Mouse (Mus musculus) limb, embryonic 10.5 days (tissue): ENCODE data around the gene Gapdh. TPM values are rescaled to one million over a fixed set of nuclear protein-coding genes. Genes with fewer than 3 reads are reported as not detected.

ENCODE experiments used
- DNase-seq: peaks from one replicate; pipeline ENCODE4 v3.0.0-alpha.2; 2017; ENCODE audit warnings: low spot score
- H3K27ac ChIP-seq: fragments of 300-500 bp; sonication (generic); 2 replicates; pipeline ENCODE4 v1.5.1; 2016; ENCODE audit warnings: mild to moderate bottlenecking
- H3K27me3 ChIP-seq: fragments of 300-500 bp; sonication (generic); 2 replicates; pipeline ENCODE4 v1.6.1; 2016; ENCODE audit warnings: low read depth, mild to moderate bottlenecking; ENCODE audit not compliant: poor library complexity, severe bottlenecking
- H3K36me3 ChIP-seq: fragments of 300-500 bp; sonication (generic); 2 replicates; pipeline ENCODE4 v1.6.1; 2016; ENCODE audit warnings: mild to moderate bottlenecking, moderate library complexity
- H3K4me1 ChIP-seq: fragments of 300-500 bp; sonication (generic); 2 replicates; pipeline ENCODE4 v1.6.1; 2016
- H3K4me3 ChIP-seq: fragments of 300-500 bp; sonication (generic); 2 replicates; pipeline ENCODE4 v1.5.1; 2016; ENCODE audit warnings: mild to moderate bottlenecking, moderate library complexity
- H3K9me3 ChIP-seq: fragments of 300-500 bp; sonication (generic); replicated peaks from 2 replicates; pipeline ENCODE4 v1.6.1; 2016; ENCODE audit warnings: mild to moderate bottlenecking
- WGBS: fragments of 180-500 bp; shearing (Covaris S2); methylation state at CpG from one replicate; pipeline ENCODE4 v1.1.7; 2016; 5-methylcytosine and 5-hydroxymethylcytosine counted together
- polyA plus RNA-seq: library from polyadenylated mRNA; unstranded; fragments of >200 nt; fragmentation: Nextera tagmentation; extraction: Ambion mirVana; gene quantifications from 2 replicates; pipeline ENCODE4 v1.2.1, GENCODE M21; 2016

Gapdh gene
- polyA plus RNA-seq, 1 experiment from 2014 or later, result 2,585 TPM

DNA sequence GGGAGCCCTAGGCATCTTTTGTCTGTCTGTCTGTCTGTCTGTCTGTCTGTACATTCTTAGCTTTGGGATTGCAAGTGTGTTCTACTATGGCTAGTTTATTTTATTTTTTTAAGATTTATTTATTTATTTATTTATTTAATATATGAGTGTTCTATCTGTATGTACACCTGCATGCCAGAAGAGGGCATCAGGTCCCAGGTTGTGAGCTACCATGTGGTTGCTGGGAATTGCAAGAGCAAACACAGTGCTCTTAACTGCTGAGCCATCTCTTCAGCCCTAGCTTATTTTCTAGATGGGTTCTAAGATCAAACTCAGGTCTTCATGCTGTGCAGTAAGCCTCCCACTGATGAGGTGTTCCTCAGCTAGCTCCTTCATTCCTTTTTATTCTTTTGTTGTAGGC is 11.7 kb downstream of the Gapdh start:
- no peaks in the 10 kb centered on the region for H3K27me3 ChIP-seq
- 0 out of 2 replicates have a peak, but pooled peaks cover under 1% of the 10 kb centered on the region for H3K4me1 ChIP-seq
- peaks cover 89% of the 10 kb centered on the region for H3K36me3 ChIP-seq
- no peak overlapping the region for H3K4me3 ChIP-seq
- no peak for DNase-seq
- H3K27ac ChIP-seq, result no peak overlapping the region
- H3K9me3 ChIP-seq, result no peaks in the 10 kb centered on the region

DNA sequence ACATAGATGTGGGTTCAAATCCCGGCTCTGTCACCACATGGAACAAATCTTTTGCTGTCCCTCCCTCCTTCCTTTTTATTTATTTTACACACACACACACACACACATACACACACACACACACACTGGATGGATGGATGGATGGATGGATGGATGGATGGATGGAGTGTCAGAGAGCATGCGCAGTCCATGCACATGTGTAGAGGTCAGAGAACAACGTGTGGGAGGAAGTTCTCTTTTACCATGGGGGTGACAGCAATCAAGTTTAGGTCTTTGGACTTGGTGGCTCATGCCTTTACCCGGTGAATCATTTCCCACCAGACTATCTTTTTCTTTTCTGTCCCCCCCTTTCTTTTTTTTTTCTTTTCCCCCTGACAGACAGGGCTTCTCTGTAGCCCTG is 12.6 kb downstream of the Gapdh start:
- Histone ChIP-seq H3K9me3 (no peaks in the 10 kb centered on the region), H3K27ac (no peak overlapping the region), H3K4me1 (peaks cover 9% of the 10 kb centered on the region), H3K4me3 (no peak overlapping the region), H3K36me3 (peaks cover 89% of the 10 kb centered on the region), H3K27me3 (no peaks in the 10 kb centered on the region)
- 93% methylated on average over 4 of the region's 4 CpGs for WGBS
- no peak for DNase-seq

DNA sequence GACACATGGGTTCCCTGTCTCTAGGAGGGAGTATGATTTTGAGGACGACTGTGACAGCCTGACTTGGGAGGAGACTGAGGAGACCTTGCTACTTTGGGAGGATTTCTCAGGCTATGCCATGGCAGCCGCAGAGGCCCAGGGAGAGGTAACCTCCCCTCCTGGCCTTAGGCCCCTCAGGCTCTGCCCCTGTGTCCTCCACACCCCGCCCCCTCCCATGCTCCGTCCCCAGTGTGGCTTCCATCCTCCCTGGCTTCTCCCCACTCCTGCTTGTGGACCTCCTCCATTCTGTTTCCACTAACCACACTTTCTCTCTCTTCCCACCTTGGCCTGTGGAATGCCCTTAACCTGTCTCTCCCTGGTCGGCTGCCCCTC is 13.3 kb downstream of the Gapdh start:
- Histone ChIP-seq H3K36me3 (peaks cover 91% of the 10 kb centered on the region), H3K4me1 (peaks cover 16% of the 10 kb centered on the region), H3K4me3 (no peak overlapping the region), H3K9me3 (no peaks in the 10 kb centered on the region), H3K27me3 (no peaks in the 10 kb centered on the region), H3K27ac (no peak overlapping the region)
- WGBS, result 89% methylated on average over 5 of the region's 5 CpGs
- no peak for DNase-seq

DNA sequence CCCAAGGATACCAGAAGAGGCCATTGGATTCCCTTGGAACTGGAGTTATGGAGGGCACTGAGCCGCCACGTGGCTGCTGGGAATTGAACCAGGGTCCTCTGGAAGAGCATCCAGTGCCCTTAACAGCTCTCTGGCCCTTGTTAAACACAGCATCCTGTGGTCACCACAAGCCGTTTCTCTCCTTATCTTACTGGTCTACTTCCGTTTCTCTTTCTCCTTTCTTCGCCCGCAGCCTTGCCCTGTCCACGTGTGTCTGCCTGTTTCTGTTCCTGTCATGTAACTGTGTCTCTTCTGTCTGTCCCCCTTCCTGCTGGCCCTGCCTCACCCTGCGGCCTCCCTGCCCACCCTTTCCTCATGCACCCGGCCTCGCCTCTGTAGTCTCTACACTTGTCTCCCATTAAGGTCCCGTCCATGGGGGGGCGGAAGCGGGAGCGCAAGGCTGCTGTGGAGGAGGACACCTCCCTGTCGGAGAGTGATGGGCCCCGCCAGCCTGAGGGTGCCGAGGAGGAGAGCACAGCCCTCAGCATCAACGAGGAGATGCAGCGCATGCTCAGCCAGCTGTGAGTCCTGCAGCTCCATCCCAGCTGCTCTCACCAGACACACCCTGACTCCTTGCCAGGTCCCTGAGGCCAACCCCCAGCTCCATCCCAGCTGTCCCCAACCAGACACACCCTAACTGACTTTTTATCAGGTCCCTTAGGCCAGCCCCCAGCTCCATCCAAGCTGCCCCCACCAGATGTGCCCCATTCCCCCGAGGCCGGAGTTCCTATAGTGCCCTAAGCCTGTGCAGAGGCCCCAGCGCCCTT is 13.9 kb downstream of the Gapdh start:
- H3K36me3 ChIP-seq, result peaks cover 89% of the 10 kb centered on the region
- H3K4me1 ChIP-seq, result peaks cover 22% of the 10 kb centered on the region
- DNase-seq, result no peak
- no peak overlapping the region for H3K4me3 ChIP-seq
- no peaks in the 10 kb centered on the region for H3K27me3 ChIP-seq
- no peak overlapping the region for H3K27ac ChIP-seq
- H3K9me3 ChIP-seq, result no peaks in the 10 kb centered on the region
- WGBS, result 88% methylated on average over 22 of the region's 22 CpGs

DNA sequence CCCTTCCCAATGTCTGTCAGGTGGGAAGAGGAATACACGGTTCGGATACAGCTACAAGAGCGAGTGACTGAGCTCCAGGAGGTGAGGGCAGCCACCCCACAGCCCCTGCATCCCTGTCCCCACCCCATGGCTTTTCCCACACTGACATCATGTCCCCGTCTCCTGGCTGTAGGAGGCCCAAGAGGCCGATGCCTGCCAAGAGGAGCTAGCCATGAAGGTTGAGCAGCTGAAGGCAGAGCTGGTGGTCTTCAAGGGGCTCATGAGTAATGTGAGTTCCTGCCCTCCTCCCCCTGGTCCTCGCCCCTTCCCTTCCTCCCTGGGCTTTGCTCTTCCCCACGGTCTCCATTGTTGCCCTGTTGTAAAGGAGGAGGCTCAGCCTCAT is 16.7 kb downstream of the Gapdh start:
- Histone ChIP-seq H3K27ac (peak overlapping the region; percentile 64), H3K4me3 (no peak overlapping the region), H3K27me3 (no peaks in the 10 kb centered on the region), H3K36me3 (peaks cover 71% of the 10 kb centered on the region), H3K9me3 (no peaks in the 10 kb centered on the region), H3K4me1 (peaks cover 48% of the 10 kb centered on the region)
- no peak for DNase-seq
- 70% methylated on average over 7 of the region's 7 CpGs for WGBS

DNA sequence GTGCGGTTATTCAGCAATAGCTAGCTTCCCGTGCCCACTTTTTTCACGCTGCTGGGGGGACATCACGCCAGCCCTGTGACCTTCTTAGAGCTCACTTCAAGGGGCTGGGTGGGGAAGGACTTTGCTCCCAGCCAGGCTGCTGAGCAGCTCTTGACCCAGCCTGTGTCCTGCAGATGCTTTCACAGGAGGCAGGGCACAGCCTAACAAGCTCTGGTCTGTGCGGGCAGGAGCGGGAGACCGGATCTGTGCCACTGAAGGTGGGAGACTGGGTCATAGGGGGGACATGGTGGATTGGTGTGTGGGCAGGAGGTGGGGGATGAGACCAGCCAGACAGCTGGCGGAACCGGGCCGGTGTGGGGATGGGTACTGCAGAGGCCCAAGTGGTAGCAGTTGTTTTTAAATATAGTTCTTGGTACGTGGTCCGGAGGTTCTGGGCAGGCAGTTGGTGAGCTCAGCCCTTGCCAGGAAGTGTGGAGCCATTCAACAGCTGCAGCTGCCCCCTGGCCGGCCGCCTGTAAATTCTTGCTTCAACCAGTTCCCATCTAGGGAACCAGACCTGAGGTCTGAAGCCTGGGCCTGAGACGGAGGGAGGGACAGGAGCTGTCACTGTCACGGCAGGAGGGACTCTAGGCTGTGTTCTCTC is 17.2 kb downstream of the Gapdh start:
- H3K27ac ChIP-seq, result peak overlapping the region; percentile 64
- no peaks in the 10 kb centered on the region for H3K9me3 ChIP-seq
- H3K4me3 ChIP-seq, result peak overlapping the region; percentile 10; the same call in 1 of the 2 replicates
- peaks cover 54% of the 10 kb centered on the region for H3K4me1 ChIP-seq
- WGBS, result 81% methylated on average over 16 of the region's 16 CpGs
- DNase-seq, result no peak
- peaks cover 75% of the 10 kb centered on the region for H3K36me3 ChIP-seq
- H3K27me3 ChIP-seq, result no peaks in the 10 kb centered on the region

DNA sequence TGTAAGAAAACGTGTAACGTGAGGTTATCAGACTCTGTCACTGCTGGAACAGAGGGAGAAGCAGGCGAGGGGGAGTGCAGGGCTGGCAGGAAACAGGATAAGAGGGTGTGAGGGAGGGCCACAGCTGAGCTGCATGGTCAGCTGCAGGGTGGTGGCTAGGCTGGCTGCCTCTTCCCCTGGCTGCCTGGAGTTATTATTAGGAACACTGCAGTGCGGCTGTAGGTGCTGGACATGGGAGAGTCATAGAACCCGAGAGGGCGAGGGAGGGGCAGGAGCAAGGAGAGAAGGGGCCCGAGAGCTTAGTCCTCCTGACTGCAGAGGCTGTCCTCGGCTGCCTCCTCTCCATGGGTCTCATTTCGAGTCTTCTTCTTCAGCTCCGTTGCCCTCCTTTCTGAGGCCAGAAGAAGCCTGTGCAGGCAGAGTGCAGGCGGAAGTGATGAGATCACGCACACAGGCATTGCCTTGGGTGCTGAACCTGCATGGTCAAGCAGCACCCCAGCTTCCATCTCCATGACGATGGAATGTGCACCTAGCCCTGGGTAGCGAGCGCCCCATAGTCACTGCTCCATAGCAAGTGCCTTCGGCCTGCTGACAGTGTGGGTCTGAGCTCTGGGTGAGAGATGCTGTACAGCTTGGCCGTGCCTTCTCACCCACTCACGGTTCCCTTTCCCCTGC is 17.9 kb downstream of the Gapdh start:
- 81% methylated on average over 18 of the region's 18 CpGs for WGBS
- H3K9me3 ChIP-seq, result no peaks in the 10 kb centered on the region
- no peak overlapping the region; the same call in 1 of the 2 replicates for H3K4me3 ChIP-seq
- no peaks in the 10 kb centered on the region for H3K27me3 ChIP-seq
- H3K4me1 ChIP-seq, result peaks cover 57% of the 10 kb centered on the region
- peak overlapping the region; percentile 64; the same call in 1 of the 2 replicates for H3K27ac ChIP-seq
- peaks cover 75% of the 10 kb centered on the region for H3K36me3 ChIP-seq
- no peak for DNase-seq

DNA sequence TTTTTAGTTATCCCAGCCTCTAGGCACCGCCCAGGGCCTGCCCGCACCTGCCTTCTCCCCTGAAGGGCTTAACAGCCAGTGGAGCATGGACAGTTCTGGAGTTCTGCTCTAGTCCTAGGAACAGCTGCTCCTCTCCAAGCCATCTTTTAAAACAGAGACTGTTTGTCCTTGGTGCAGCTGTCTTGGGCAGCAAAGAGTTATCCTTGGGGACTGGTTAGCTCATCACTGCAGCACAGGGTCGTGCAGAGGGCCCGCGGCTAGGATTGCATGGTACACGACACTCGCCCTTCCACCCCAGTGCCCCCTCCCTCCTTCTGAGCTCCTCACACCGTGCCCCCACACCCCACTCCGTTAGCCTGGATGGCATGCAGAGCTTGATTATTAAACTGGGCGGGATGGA is 18.9 kb downstream of the Gapdh start:
- Histone ChIP-seq H3K9me3 (no peaks in the 10 kb centered on the region), H3K4me3 (peak overlapping the region; percentile 81; the same call in 1 of the 2 replicates), H3K4me1 (peaks cover 57% of the 10 kb centered on the region), H3K36me3 (peaks cover 74% of the 10 kb centered on the region), H3K27ac (peak overlapping the region; percentile 47; the same call in 1 of the 2 replicates), H3K27me3 (no peaks in the 10 kb centered on the region)
- DNase-seq, result no peak
- WGBS, result 78% methylated on average over 10 of the region's 10 CpGs

DNA sequence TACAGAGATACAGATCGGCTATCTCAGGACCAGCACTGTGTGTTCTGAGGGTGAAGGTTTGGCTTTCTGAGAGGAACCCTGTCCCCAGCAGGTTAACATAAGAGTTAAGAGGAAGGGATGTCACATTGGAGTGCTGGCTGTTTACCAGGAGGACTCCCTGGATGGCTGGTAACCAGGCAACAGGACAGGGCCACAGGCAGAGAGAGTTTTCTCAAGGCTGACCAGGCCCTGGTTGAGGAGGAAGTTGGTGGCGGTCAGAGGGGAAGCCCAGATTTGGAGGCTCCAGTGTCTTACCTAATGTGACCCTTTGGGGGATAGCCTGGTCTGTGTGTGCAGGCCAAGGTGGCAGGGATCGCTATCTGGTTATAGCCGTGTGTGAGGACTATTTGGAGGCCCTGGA is 19.5 kb downstream of the Gapdh start:
- 90% methylated on average over 4 of the region's 4 CpGs for whole genome bisulfite sequencing
- Histone ChIP-seq H3K4me1 (peaks cover 57% of the 10 kb centered on the region), H3K27me3 (no peaks in the 10 kb centered on the region), H3K9me3 (no peaks in the 10 kb centered on the region), H3K36me3 (peaks cover 74% of the 10 kb centered on the region), H3K4me3 (peak overlapping the region; percentile 81), H3K27ac (peak overlapping the region; percentile 47; the same call in 1 of the 2 replicates)
- no peak for DNase-seq

DNA sequence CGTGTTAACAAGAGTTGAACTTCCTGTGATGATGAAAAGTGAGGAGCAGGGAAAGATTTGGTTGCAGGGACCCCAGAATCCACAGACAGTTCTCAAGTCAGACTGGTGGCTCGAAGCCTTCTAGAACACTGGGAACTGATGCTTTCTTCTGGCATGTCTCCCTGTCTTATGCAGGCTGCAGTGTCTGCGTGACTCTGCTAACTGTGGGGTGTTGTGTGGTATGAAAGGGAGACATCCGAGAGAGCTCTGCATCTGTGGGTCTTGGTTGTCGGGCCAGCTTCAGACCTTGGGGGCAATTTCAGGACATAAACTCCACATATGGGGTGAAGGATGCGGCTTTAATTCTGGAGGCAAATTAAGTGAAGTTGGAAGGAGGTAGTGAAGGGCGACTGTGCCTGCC is 20.1 kb downstream of the Gapdh start:
- H3K4me3 ChIP-seq, result peak overlapping the region; percentile 81
- peaks cover 57% of the 10 kb centered on the region for H3K4me1 ChIP-seq
- no peak for DNase-seq
- H3K9me3 ChIP-seq, result no peaks in the 10 kb centered on the region
- H3K36me3 ChIP-seq, result peaks cover 74% of the 10 kb centered on the region
- no peaks in the 10 kb centered on the region for H3K27me3 ChIP-seq
- WGBS, result 66% methylated on average over 7 of the region's 7 CpGs
- H3K27ac ChIP-seq, result peak overlapping the region; percentile 93

DNA sequence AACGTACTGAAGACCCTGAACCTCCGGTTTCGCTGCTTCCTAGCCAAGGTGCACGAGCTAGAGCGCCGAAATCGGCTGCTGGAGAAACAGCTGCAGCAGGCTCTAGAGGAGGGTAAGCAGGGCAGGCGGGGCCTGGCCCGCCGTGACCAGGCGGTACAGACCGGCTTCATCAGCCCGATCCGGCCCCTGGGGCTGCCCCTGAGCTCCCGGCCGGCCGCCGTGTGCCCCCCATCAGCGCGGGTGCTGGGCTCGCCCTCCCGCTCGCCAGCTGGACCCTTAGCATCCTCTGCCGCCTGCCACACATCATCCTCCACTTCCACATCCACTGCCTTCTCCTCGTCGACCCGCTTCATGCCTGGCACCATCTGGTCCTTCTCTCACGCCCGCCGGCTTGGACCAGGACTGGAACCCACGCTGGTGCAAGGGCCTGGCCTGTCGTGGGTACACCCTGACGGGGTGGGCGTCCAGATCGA is 20.8 kb downstream of the Gapdh start:
- no peak for DNase-seq
- peaks cover 57% of the 10 kb centered on the region for H3K4me1 ChIP-seq
- peak overlapping the region; percentile 81 for H3K4me3 ChIP-seq
- H3K27ac ChIP-seq, result peak overlapping the region; percentile 93
- H3K36me3 ChIP-seq, result peaks cover 74% of the 10 kb centered on the region
- no peaks in the 10 kb centered on the region for H3K9me3 ChIP-seq
- WGBS, result 1% methylated on average over 35 of the region's 35 CpGs
- no peaks in the 10 kb centered on the region for H3K27me3 ChIP-seq

DNA sequence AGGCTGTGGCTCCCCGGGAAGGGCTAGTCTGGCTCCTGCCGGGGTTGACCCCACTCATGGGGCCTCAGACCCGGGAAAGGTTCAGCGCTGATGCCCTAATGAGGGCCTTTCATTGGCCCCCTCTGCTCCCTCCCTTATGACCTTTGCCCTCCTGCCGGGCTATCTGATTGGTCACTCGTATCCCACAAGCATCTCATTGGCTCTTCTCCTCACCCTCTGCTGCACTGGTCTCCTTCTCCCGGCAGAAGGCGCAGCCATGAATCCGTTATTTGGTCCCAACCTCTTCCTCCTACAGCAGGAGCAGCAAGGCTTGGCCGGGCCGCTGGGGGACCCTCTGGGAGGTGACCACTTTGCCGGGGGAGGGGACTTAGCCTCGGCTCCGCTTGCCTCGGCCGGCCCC is 21.3 kb downstream of the Gapdh start, which contains the start of gene Iffo1:
TSS of gene Iffo1 (plus strand) at position 241 of the 400 bp plus-strand sequence.
- under 1% methylated on average over 16 of the region's 16 CpGs for WGBS
- peak within 1 kb of the TSS; percentile 93 for H3K27ac ChIP-seq
- DNase-seq, result peak; percentile 89
- H3K36me3 ChIP-seq, result peaks cover 75% of the 10 kb centered on the region
- H3K27me3 ChIP-seq, result no peaks in the 10 kb centered on the region
- peak within 1 kb of the TSS; percentile 81 for H3K4me3 ChIP-seq
- H3K4me1 ChIP-seq, result peaks cover 57% of the 10 kb centered on the region
- no peaks in the 10 kb centered on the region for H3K9me3 ChIP-seq

DNA sequence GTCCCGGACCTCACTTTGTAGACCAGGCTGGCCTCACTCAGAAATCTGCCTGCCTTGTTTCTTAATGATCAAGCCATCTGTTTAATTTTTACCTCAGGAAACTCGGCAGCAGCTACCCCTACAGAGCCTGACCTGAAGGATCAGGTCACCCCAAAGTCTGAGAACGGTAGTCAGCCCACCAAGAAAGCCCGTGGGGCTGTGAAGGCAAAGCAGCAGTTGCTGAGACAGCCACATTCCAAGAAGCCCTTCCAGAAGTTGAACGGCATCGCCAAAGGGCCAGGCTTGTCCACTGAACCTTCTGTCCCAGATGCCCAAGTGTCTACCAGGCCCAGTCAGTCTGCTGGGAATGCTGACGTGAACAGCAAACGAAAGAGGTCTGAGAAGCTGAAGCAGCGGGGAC is 22.4 kb downstream of the Gapdh start:
- Histone ChIP-seq H3K27me3 (no peaks in the 10 kb centered on the region), H3K36me3 (peaks cover 76% of the 10 kb centered on the region), H3K4me3 (no peak overlapping the region), H3K9me3 (no peaks in the 10 kb centered on the region), H3K27ac (0 out of 2 replicates have a peak overlapping the region, but pooled peaks have one; percentile 93), H3K4me1 (peaks cover 50% of the 10 kb centered on the region)
- WGBS, result 90% methylated on average over 9 of the region's 9 CpGs
- no peak for DNase-seq
